8 mouse cellular contexts compared by ENCODE assay signal in genomic region chr14:35074636-35075035, GRCm38 (mm10).
DNase-seq lines count a peak whose midpoint lies in the region; ATAC-seq lines count a peak whose summit lies in the region.

No protein-coding gene starts in this region.

- intact Hi-C loops in gastrocnemius, postnatal 14 days (cut with DNase I; ENCODE audit: low total_unique reads) = no loop called here

- H3K4me3 ChIP-seq in forebrain, embryonic 14.5 days (ENCODE audit: low read depth, low read length) = no peak overlapping the region

- peak; percentile 96 for ATAC-seq in forebrain, embryonic 14.5 days
- no peak for ATAC-seq in erythroid progenitor cell, adult 5-6 weeks (replicated peaks; ENCODE audit: low FRiP score, poor library complexity, severe bottlenecking)

- H3K36me3 ChIP-seq in forebrain, embryonic 14.5 days (ENCODE audit: control insufficient read depth, insufficient read depth, low read length) = no peaks in the 10 kb centered on the region

- no peak overlapping the region for H3K4me2 ChIP-seq in forebrain, embryonic 14.5 days (ENCODE audit: low read length)

- DNase-seq in layer of hippocampus, adult 11-12 months (ENCODE audit: low spot score) = peak; percentile 61
- DNase-seq in layer of hippocampus, adult 9-10 months (ENCODE audit: low spot score) = no peak
- DNase-seq in forebrain, embryonic 14.5 days (ENCODE audit: low spot score) = peak; percentile 81
- peak; percentile 58 to 67 for DNase-seq in layer of hippocampus, postnatal 10 days (ENCODE audit: low spot score in 2 of 2)
- peak; percentile 85 to 88 for DNase-seq in right cerebral cortex, postnatal 10 days (ENCODE audit: low spot score in 2 of 2)
- DNase-seq in urinary bladder, postnatal 36 days (ENCODE audit: low spot score in 2 of 2) = no peak
- DNase-seq in gastrocnemius, postnatal 14 days = no peak

- H3K27me3 ChIP-seq in forebrain, embryonic 14.5 days (replicated peaks; ENCODE audit: control insufficient read depth, insufficient read depth, low read length) = no peaks in the 10 kb centered on the region

- peaks cover 8% of the 10 kb centered on the region; the same call in 1 of the 2 replicates for H3K4me1 ChIP-seq in forebrain, embryonic 14.5 days (ENCODE audit: control insufficient read depth, insufficient read depth, low read length)

- 46% methylated on average over 6 of the region's 6 CpGs for WGBS in forebrain, embryonic 14.5 days

- H3K9ac ChIP-seq in forebrain, embryonic 14.5 days (ENCODE audit: low read length) = no peak overlapping the region

- no peaks in the 10 kb centered on the region for H3K9me3 ChIP-seq in forebrain, embryonic 14.5 days (replicated peaks; ENCODE audit: control insufficient read depth, low read length)

- no peak overlapping the region for H3K27ac ChIP-seq in forebrain, embryonic 14.5 days (ENCODE audit: low read depth, low read length)

Comparison
In these comparisons a context has a peak if more than half of its experiments do, and no peak if none do; other contexts are left out.
1. DNase-seq: peak in layer of hippocampus, adult 11-12 months (single experiment), forebrain, embryonic 14.5 days (single experiment), layer of hippocampus, postnatal 10 days (2 of 2) and right cerebral cortex, postnatal 10 days (2 of 2); none in layer of hippocampus, adult 9-10 months (single experiment), urinary bladder, postnatal 36 days (0 of 2) and gastrocnemius, postnatal 14 days (single experiment).